Mouse (Mus musculus) mouse embryonic stem cell (cell line): ENCODE data around the gene 9930104L06Rik.

Source experiments
- in situ Hi-C, 2 experiments: fragments of 300-500 bp; cut with MboI; formaldehyde crosslinking; loops; 1 replicate in 1 of 2; 3 replicates in 1 of 2; pipeline ENCODE4 v1.14.3; 2019 to 2020; ENCODE audit warnings: low sequenced_read_pairs in 2 of 2, low pct_unique_long_range_greater_than_20kb in 1 of 2, mixed read lengths in 1 of 2; ENCODE audit not compliant: unreplicated experiment in 1 of 2

9930104L06Rik gene

DNA sequence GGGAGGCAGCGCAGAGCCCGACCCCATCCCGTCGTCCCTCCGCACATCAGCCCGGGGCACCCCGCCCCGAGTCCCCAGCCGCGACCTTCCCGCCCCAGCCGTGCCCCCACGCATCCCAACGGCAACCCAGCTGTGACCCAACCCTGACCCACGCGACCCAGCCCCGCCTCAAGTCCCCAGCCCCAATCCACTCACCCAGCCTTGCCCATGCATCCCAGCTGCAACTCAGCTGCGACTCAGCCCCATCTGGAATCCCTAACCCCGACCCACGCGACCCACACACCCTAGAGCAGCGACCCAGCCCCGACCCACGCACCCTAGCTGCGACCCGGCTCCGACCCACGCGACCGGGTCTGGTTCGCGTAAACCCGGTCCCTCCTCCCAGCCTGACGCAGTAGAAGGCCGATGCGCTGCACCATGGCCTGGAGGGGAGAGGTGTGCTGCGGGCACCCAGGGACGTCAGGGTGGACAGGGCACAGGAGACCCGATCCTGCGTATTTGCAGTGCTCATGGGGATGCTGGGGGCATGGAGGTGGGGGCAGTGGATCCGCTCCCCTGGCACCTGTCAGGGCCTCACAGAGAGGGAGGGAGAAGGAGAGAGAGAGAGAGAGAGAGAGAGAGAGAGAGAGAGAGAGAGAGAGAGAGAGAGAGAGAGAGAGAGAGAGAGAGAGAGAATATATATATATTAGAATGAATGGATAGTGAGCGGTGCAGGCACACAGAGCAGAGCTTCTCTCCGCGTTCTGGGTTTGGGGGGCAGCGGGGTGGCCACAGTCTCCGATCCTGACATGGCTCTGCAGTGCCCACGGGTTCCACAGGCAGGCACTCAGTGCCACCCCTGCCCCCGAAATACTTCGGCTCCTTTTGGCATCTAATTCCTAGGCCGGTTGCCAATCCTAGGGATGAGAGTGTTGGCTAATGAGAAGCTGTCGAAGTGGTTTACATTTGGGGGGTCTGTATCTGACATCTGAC is 50.2 kb downstream of the 9930104L06Rik start:
- in situ Hi-C loops = no loop called here

DNA sequence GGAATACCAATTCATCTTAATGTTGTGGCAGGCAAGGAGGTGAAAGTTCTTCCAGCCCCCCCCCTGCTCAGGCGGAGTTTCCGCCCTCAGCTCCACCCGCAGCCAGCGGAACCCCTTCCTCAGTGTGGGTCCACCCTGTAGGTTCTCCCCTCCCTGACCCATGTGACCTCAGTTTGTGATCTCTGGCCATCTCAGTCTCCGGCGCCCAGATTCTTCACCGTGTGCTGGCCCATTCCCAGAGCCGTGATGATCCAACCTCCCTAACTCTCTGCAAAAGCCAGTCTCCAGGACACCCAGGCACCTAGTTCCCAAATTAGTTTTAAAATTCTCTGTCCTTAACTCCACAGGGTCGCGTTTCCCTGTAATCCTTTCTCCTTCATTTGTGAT is 50.9 kb downstream of the 9930104L06Rik start:
- in situ Hi-C loops = no loop called here

DNA sequence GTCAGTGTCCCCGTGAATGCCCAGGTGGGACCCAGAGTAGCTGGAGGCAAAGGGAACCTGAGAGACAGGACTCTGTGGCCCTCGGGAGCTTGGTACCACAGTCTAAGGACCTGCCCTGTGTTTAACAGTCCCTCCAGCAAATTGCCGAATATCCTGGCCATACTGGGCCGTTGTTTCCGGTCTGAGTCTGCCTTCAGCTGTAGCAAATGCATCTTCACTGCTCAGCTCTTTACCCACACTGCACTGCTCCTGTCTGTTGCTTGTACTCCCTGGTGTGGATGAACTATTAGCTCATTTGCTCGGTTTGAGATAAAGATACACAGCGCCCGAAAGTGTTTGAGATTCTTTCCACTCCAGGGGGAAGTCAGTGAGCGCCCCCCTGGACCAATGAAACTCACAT is 51.5 kb downstream of the 9930104L06Rik start:
- in situ Hi-C loops = no loop called here

DNA sequence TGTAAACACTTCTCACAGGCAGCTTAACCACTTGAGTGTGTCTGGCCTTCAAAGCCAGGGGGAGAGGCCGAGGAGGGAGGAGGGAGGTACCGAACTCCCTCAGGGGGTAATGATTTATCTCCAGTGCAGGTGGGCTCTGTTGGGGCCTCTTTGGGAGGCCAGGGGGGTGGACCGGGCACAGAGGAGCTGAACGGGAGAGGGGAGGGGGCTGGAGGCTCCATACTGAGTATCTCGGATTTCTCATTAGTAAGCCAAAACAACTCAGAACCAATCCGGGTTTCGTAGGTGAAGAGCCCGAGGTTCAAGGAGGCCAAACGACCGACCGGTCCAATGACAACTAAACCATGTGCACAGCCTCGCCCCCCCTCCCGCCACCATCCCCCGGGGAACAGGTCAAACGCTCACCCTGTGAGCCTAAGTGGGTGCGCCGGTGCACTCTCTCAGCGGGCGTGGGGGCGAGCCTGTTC is 53.0 kb downstream of the 9930104L06Rik start:
- in situ Hi-C loops = no loop called here

DNA sequence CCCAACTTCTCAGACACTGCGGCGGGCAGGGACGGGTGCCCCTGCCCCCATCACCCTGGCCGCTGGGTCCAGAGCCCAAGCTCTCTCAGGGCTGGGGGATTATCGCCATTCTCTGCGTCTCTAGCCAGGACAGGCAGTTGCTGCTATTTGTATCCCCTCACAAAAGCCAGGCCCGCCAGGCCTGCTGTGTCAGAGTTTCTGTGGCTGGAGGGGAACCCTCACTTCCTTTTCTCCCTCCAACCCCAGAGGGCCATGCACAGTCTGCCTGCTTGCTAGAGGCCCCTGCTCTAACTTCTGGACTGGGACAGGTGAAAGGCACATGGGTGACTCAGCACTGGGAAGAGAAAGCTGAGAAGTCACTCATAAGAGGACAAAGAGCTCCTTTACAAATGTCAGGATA is 53.5 kb downstream of the 9930104L06Rik start:
- in situ Hi-C loops = no loop called here
